Mouse (Mus musculus) embryonic facial prominence, embryonic 13.5 days (tissue): ENCODE data around the gene Cfap97. TPM values are rescaled to one million over a fixed set of nuclear protein-coding genes. Genes with fewer than 3 reads are reported as not detected.

Experiments
- ATAC-seq: fragments of 200-750 bp; cut with Nextera tagmentation; 2 replicates; pipeline ENCODE4 v1.8.0; 2017; ENCODE audit warnings: low read depth; ENCODE audit not compliant: insufficient number of reproducible peaks, insufficient read depth, low FRiP score, low TSS enrichment
- H3K27ac ChIP-seq: fragments of 300-500 bp; sonication (generic); 2 replicates; pipeline ENCODE4 v1.5.1; 2015; ENCODE audit warnings: moderate library complexity, mild to moderate bottlenecking, inconsistent platforms
- H3K27me3 ChIP-seq: fragments of 300-500 bp; sonication (generic); 2 replicates; pipeline ENCODE4 v1.6.1; 2015; ENCODE audit warnings: mild to moderate bottlenecking, inconsistent platforms
- H3K36me3 ChIP-seq: fragments of 300-500 bp; sonication (generic); 2 replicates; pipeline ENCODE4 v1.6.1; 2015; ENCODE audit warnings: mild to moderate bottlenecking, inconsistent platforms
- H3K4me1 ChIP-seq: fragments of 300-500 bp; sonication (generic); 2 replicates; pipeline ENCODE4 v1.6.1; 2015; ENCODE audit warnings: inconsistent platforms
- H3K4me2 ChIP-seq: fragments of 300-500 bp; sonication (generic); 2 replicates; pipeline ENCODE4 v1.6.1; 2015; ENCODE audit warnings: moderate library complexity, mild to moderate bottlenecking, inconsistent platforms
- H3K4me3 ChIP-seq: fragments of 300-500 bp; sonication (generic); 2 replicates; pipeline ENCODE4 v1.5.1; 2015; ENCODE audit warnings: mild to moderate bottlenecking, inconsistent platforms
- H3K9ac ChIP-seq: fragments of 300-500 bp; sonication (generic); 2 replicates; pipeline ENCODE4 v1.6.1; 2015; ENCODE audit warnings: mild to moderate bottlenecking, inconsistent platforms
- H3K9me3 ChIP-seq: fragments of 300-500 bp; sonication (generic); 2 replicates; pipeline ENCODE4 v1.6.1; 2016; ENCODE audit warnings: inconsistent platforms
- WGBS: fragments of 180-500 bp; shearing (Covaris S2); methylation state at CpG from one replicate; pipeline ENCODE4 v1.1.7; 2015; ENCODE audit warnings: mixed read lengths; 5-methylcytosine and 5-hydroxymethylcytosine counted together
- polyA plus RNA-seq: library from polyadenylated mRNA; unstranded; fragments of >200 nt; fragmentation: Nextera tagmentation; extraction: Ambion mirVana; gene quantifications from 2 replicates; pipeline ENCODE4 v1.2.1, GENCODE M21; 2015

The Cfap97 gene
- polyA plus RNA-seq, 1 experiment from 2014 or later: 36.1 TPM

DNA sequence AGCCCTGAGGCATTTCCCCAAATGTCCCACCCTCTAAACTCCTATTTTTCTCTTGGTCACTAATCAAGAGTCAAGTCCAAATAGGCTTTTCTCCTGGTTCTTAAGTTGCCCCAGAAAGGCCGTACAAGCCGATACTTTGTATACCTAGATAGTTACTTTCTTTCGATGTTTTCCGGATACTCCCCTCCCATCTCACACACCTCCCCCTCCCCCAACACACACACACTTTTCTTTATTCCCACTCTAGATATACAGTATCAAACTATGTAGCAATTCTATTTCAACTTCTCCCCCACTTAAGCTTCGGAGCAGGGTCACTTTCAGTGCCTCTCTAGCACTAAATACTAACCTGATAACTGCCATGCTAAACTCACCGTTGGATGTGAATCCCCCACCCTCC, 54.5 kb downstream of the Cfap97 start:
- no peak for ATAC-seq
- Histone ChIP-seq H3K4me3 (no peak overlapping the region), H3K36me3 (peaks cover 73% of the 10 kb centered on the region), H3K4me1 (peaks cover 52% of the 10 kb centered on the region), H3K27me3 (no peaks in the 10 kb centered on the region), H3K9ac (0 out of 2 replicates have a peak overlapping the region, but pooled peaks have one; percentile 37), H3K4me2 (0 out of 2 replicates have a peak overlapping the region, but pooled peaks have one; percentile 2), H3K27ac (peak overlapping the region; percentile 70), H3K9me3 (no peaks in the 10 kb centered on the region)
- WGBS: 48% methylated on average over 6 of the region's 6 CpGs

DNA sequence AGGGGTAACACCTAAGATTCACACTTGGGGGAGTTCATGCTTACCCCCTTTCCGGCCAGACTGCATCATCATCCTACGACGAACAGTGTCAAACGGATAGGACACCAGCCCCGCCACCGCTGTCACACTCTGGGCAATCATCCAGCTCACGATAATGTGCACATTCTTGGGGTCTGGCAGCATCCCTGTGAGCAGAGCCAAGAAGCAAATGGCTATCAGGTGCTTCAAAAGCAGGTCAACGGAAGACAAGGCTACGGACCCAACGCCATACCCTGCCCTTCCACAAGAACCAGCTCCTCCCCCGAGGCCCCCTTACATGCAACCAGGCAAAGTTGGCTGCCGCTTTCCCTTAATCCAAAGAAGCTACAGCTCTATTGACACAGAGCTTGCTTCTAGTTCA, 56.8 kb downstream of the Cfap97 start:
- Histone ChIP-seq H3K4me2 (peak overlapping the region; percentile 84), H3K27me3 (no peaks in the 10 kb centered on the region), H3K27ac (peak overlapping the region; percentile 28; the same call in 1 of the 2 replicates), H3K4me1 (peaks cover 63% of the 10 kb centered on the region), H3K4me3 (peak overlapping the region; percentile 74), H3K9me3 (no peaks in the 10 kb centered on the region), H3K36me3 (peaks cover 54% of the 10 kb centered on the region), H3K9ac (peak overlapping the region; percentile 95)
- 60% methylated on average over 12 of the region's 12 CpGs for WGBS
- ATAC-seq: no peak

DNA sequence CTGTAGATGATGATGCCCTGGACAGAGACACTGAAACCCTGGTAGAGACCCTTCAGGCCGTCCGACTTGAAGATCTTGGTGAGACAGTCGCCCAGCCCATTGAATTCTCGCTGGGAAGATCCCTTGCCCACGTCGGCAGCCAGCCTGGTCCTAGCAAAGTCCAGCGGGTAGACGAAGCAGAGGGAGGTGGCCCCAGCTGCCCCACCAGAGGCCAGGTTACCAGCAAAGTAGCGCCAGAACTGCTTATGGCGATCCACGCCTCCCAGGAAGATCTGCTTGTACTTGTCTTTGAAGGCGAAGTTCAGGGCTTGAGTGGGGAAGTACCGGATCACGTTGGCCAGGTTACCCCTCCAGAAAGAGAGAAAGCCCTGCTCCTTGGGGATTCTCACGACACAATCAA, 57.5 kb downstream of the Cfap97 start:
- peaks cover 63% of the 10 kb centered on the region for H3K4me1 ChIP-seq
- peak overlapping the region; percentile 74 for H3K4me3 ChIP-seq
- 52% methylated on average over 15 of the region's 15 CpGs for WGBS
- ATAC-seq: no peak
- peak overlapping the region; percentile 28; the same call in 1 of the 2 replicates for H3K27ac ChIP-seq
- no peaks in the 10 kb centered on the region for H3K9me3 ChIP-seq
- no peaks in the 10 kb centered on the region for H3K27me3 ChIP-seq
- peak overlapping the region; percentile 84 for H3K4me2 ChIP-seq
- peaks cover 47% of the 10 kb centered on the region for H3K36me3 ChIP-seq
- peak overlapping the region; percentile 95 for H3K9ac ChIP-seq

GRCm38 (mm10) chr8:46210404-46211315, 59.1 kb downstream of the Cfap97 start, which contains the start of gene Slc25a4:
TSS of gene Slc25a4 (minus strand) at chr8:46211284.
- peak within 1 kb of the TSS; percentile 95 for H3K9ac ChIP-seq
- peak; percentile 97 for ATAC-seq
- peak within 1 kb of the TSS; percentile 74 for H3K4me3 ChIP-seq
- H3K4me1 ChIP-seq: peaks cover 55% of the 10 kb centered on the region
- peaks cover 34% of the 10 kb centered on the region for H3K36me3 ChIP-seq
- peak within 1 kb of the TSS; percentile 96 for H3K27ac ChIP-seq
- no peaks in the 10 kb centered on the region for H3K9me3 ChIP-seq
- under 1% methylated on average over 84 of the region's 84 CpGs for WGBS
- H3K4me2 ChIP-seq: peak within 1 kb of the TSS; percentile 84
- H3K27me3 ChIP-seq: no peaks in the 10 kb centered on the region

DNA sequence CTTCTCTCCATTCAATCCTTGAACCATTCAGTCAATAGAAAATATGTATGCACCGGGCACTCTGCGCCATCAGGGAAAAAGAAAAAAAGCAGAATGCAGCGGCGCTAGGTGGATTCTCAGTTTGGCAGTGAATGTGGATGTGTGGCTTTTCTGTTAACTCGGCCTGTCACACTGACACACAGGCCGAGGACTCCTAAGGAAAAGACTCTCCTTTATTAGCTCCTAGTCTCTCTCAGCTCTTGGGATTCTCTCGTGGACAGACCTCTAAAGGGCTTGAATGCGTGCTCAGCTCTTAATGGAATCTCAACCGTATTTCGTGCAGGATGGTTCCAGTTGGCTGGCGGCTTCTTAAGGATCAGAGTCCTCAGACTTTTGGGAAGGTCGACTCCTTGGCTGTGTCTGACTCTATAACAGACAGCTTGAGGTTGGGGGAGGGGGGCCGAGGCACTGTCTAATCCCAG, 60.1 kb downstream of the Cfap97 start:
- H3K36me3 ChIP-seq: peaks cover 26% of the 10 kb centered on the region
- H3K4me3 ChIP-seq: peak overlapping the region; percentile 74
- peaks cover 45% of the 10 kb centered on the region for H3K4me1 ChIP-seq
- no peaks in the 10 kb centered on the region for H3K9me3 ChIP-seq
- peak overlapping the region; percentile 84 for H3K4me2 ChIP-seq
- H3K27ac ChIP-seq: peak overlapping the region; percentile 96
- H3K27me3 ChIP-seq: no peaks in the 10 kb centered on the region
- H3K9ac ChIP-seq: peak overlapping the region; percentile 95
- WGBS: 5% methylated on average over 13 of the region's 13 CpGs
- no peak for ATAC-seq

- 50% methylated on average over 7 of the region's 7 CpGs for WGBS
- peaks cover 22% of the 10 kb centered on the region for H3K36me3 ChIP-seq
- H3K9ac ChIP-seq: peak overlapping the region; percentile 95; the same call in 1 of the 2 replicates
- H3K27me3 ChIP-seq: no peaks in the 10 kb centered on the region
- no peak overlapping the region for H3K27ac ChIP-seq
- peaks cover 46% of the 10 kb centered on the region for H3K4me1 ChIP-seq
- no peak overlapping the region for H3K4me3 ChIP-seq
- H3K9me3 ChIP-seq: no peaks in the 10 kb centered on the region
- H3K4me2 ChIP-seq: peak overlapping the region; percentile 84
- no peak for ATAC-seq
These were observed 60.6 kb downstream of the Cfap97 start for GRCm38 (mm10) chr8:46212194-46212593.

DNA sequence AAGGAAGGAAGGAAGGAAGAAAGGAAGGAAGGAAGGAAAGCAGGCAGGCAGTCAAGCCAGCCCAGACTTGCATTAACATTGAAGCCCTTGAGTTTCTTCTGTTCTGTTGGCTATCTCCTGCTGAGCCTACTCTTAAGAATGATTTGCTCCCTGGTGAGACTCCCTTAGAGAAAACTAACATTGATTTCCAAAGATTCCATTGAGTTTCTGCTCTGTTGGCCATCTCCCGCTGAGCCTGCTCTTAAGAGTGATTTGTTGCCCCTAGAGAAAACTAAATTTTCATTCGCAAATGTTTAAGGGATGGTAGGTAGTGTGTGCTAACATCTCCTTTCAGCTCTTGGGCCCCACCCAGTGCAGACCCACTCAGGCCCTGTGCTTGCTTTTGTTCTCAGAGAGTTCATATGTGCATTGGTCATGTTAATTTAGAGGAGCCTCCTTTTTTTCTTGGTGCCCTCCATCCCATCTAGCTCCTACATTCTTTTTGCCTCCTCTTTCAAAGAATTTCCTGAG, 62.5 kb downstream of the Cfap97 start:
- Histone ChIP-seq H3K4me2 (no peak overlapping the region), H3K9ac (no peak overlapping the region), H3K36me3 (peaks cover 4% of the 10 kb centered on the region; the same call in 1 of the 2 replicates), H3K27ac (no peak overlapping the region), H3K4me3 (no peak overlapping the region), H3K27me3 (no peaks in the 10 kb centered on the region), H3K4me1 (peaks cover 29% of the 10 kb centered on the region), H3K9me3 (no peaks in the 10 kb centered on the region)
- WGBS: 38% methylated on average over 2 of the region's 2 CpGs
- ATAC-seq: no peak

DNA sequence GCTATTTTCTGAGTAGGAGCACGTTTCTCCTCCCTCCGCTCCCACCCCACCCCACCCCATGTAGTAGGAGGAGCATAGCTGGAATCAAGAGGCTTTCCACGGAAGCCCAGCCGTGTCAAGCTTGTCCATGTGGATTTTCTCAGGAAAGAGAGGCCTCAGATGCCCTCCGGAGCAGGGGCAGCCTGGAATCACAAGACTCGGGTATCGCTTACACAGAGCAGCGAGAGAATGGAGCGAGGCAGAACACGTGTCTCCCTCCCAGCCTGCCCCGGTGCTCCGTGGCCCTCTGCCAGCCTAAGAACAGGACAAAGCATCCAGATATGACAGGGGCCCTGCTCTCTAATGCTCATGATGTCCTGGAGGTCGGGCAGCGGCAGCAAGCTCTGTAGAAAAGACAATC, 65.3 kb downstream of the Cfap97 start:
- 2% methylated on average over 14 of the region's 14 CpGs for WGBS

DNA sequence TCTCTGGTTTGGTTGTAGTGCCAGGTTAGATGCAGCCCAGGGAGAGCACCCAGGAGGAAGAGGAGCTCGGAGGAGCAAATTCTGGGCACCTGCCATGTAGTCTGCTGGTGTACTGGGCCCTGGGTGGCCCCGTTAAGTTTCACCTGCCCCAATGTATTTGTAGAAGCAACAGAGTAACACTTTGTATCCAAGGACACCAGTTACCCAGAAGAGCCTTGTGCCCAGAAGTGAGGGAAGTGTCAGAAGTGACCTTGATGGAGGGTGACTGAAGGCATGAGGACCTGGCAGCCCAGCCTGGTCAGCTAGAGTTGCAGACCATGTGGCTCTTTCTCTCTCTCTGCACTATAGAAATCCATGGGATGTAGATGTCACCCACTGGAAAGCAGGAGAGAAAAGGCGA, 69.0 kb downstream of the Cfap97 start:
- WGBS: 71% methylated on average over 3 of the region's 3 CpGs
- no peak overlapping the region for H3K4me3 ChIP-seq
- H3K4me1 ChIP-seq: peaks cover 5% of the 10 kb centered on the region; the same call in 1 of the 2 replicates
- H3K9ac ChIP-seq: no peak overlapping the region
- H3K27me3 ChIP-seq: no peaks in the 10 kb centered on the region
- no peak for ATAC-seq
- no peaks in the 10 kb centered on the region for H3K9me3 ChIP-seq
- no peak overlapping the region for H3K27ac ChIP-seq
- no peaks in the 10 kb centered on the region for H3K36me3 ChIP-seq
- no peak overlapping the region for H3K4me2 ChIP-seq

More for the DNA sequence above, 65.3 kb downstream of the Cfap97 start:
- H3K36me3 ChIP-seq: no peaks in the 10 kb centered on the region
- H3K4me1 ChIP-seq: peaks cover 11% of the 10 kb centered on the region
- H3K9me3 ChIP-seq: no peaks in the 10 kb centered on the region
- peak; percentile 82 for ATAC-seq
- peak overlapping the region; percentile 69 for H3K9ac ChIP-seq
- H3K27ac ChIP-seq: peak overlapping the region; percentile 69; the same call in 1 of the 2 replicates
- H3K4me2 ChIP-seq: peak overlapping the region; percentile 64
- no peaks in the 10 kb centered on the region for H3K27me3 ChIP-seq
- peak overlapping the region; percentile 41 for H3K4me3 ChIP-seq

DNA sequence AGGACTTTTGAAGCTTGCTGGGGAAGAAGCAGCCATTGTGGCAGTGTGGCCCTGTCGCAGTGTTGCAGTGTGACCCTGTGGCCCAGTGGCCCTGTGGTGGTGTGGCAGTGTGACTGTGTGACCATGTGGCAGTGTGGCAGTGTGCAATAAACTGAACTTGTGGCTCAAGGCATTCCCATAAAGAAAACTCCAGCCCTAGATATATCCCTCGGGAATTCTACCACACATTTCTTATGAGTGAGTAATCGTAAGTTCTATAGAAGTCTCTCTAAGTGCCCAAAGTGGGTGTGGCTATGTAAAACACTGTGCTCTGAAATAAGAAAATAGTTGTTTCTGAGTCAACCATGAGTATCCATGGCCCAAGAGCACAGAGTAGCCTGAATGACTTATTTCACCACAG, 73.9 kb downstream of the Cfap97 start:
- Histone ChIP-seq H3K4me3 (no peak overlapping the region), H3K9me3 (no peaks in the 10 kb centered on the region), H3K36me3 (no peaks in the 10 kb centered on the region), H3K4me2 (no peak overlapping the region), H3K27ac (no peak overlapping the region), H3K9ac (no peak overlapping the region), H3K27me3 (no peaks in the 10 kb centered on the region), H3K4me1 (no peaks in the 10 kb centered on the region)
- WGBS: 66% methylated on average over 3 of the region's 3 CpGs
- ATAC-seq: no peak

DNA sequence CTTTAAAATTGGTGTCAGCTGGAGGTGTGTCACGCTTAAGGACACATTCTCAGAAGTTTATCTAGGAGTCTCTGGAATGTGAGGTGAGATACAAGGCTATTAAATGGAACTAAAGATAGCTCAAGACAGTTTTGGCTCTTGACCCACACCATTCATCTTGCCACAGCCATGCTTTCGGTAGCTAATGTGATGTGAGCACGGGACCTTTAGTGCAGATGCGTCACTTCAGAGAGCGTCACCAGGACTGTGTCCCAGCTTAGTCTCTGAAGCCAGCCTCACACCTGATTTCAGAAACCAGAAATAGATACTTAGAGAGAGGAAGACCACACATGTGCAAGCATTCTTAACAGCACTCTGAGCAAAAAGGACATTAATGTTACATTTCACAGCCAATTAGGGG, 75.1 kb downstream of the Cfap97 start:
- Histone ChIP-seq H3K9ac (no peak overlapping the region), H3K4me1 (no peaks in the 10 kb centered on the region), H3K4me3 (no peak overlapping the region), H3K36me3 (no peaks in the 10 kb centered on the region), H3K9me3 (no peaks in the 10 kb centered on the region), H3K27me3 (no peaks in the 10 kb centered on the region), H3K4me2 (no peak overlapping the region), H3K27ac (no peak overlapping the region)
- 85% methylated on average over 5 of the region's 5 CpGs for WGBS
- no peak for ATAC-seq
